Mouse (Mus musculus) Muller cell, postnatal 12 days (primary cell): ENCODE data around the gene Frmd4a.
A peak's percentile ranks its signal among the peaks of the same experiment; 100 is the strongest.
"Not testable (repeated sequence)": the region's sequence is repeated elsewhere in the genome, so short reads cannot be mapped to it uniquely, and the experiment has no call there.

Source experiments
- DNase-seq: peaks from one replicate; pipeline ENCODE4 v3.0.0-alpha.2; 2015; ENCODE audit errors: inconsistent ontology term

The Frmd4a gene

GRCm38 (mm10) chr2:4616995-4617394, 599.5 kb downstream of the Frmd4a start:
- DNase-seq, result peak; percentile 22

GRCm38 (mm10) chr2:4619126-4619525, 601.6 kb downstream of the Frmd4a start:
- not testable (repeated sequence) for DNase-seq

- DNase-seq, result peak; percentile 9
Observed at GRCm38 (mm10) chr2:4619893-4620593, 602.5 kb downstream of the Frmd4a start.

GRCm38 (mm10) chr2:4620640-4621401, 603.3 kb downstream of the Frmd4a start:
- DNase-seq, result no peak

- DNase-seq, result no peak
Observed at GRCm38 (mm10) chr2:4621471-4621985, 604.0 kb downstream of the Frmd4a start.

- no peak for DNase-seq
Observed at GRCm38 (mm10) chr2:4626911-4627310, 609.4 kb downstream of the Frmd4a start.

- DNase-seq, result no peak
Observed at GRCm38 (mm10) chr2:4628920-4629319, 611.4 kb downstream of the Frmd4a start.

- DNase-seq, result no peak
Observed at GRCm38 (mm10) chr2:4629470-4629869, 612.0 kb downstream of the Frmd4a start.

GRCm38 (mm10) chr2:4630197-4630835, 612.8 kb downstream of the Frmd4a start:
- no peak for DNase-seq

- no peak for DNase-seq
Observed at GRCm38 (mm10) chr2:4635804-4636203, 618.3 kb downstream of the Frmd4a start.

GRCm38 (mm10) chr2:4636656-4637055, 619.1 kb downstream of the Frmd4a start:
- DNase-seq, result no peak

- DNase-seq, result no peak
Observed at GRCm38 (mm10) chr2:4638189-4638588, 620.7 kb downstream of the Frmd4a start.

GRCm38 (mm10) chr2:4645066-4645465, 627.5 kb downstream of the Frmd4a start:
- DNase-seq, result no peak

GRCm38 (mm10) chr2:4648094-4648493, 630.6 kb downstream of the Frmd4a start:
- peak; percentile 15 for DNase-seq

- no peak for DNase-seq
Observed at GRCm38 (mm10) chr2:4649646-4650045, 632.1 kb downstream of the Frmd4a start.

- DNase-seq, result peak; percentile 88
Observed at GRCm38 (mm10) chr2:4651500-4652285, 634.2 kb downstream of the Frmd4a start, which contains the start of gene Prpf18. Gene Prpf18, minus strand, starts transcription at chr2:4652113.

GRCm38 (mm10) chr2:4660677-4661076, 643.2 kb downstream of the Frmd4a start:
- DNase-seq, result no peak
